Mouse (Mus musculus): Measurements from ENCODE around the gene Sec24a. TPM values are rescaled to one million over a fixed set of nuclear protein-coding genes. Genes with fewer than 3 reads are reported as not detected.

Sec24a gene
- polyA plus RNA-seq, 1 experiment from 2014 or later, result 8.4 TPM

DNA sequence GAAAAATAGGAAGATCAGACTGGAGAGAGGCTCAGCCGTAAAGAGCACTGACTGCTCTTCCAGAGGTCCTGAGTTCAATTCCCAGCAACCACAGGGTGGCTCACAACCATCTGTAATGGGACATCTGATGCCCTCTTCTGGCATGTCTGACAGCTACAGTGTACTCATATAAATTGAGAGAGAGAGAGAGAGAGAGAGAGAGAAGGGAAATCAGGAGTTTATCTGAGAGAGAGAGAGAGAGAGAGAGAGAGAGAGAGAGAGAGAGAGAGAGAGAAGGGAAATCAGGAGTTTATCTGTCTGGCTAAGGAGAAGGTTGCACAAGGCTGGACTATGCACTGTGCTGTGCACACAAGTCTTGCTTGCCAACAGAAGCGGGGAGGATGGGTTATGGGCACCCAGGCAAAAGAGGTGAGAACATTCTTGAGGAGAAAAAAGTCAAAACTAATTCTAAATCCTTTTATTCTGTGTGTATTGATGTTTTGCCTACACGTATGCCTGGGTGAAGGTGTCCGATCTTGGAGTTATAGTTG is 110.5 kb downstream of the Sec24a start:
- DNase-seq (ENCODE audit: low spot score) (no peak), ATAC-seq (ENCODE audit: low FRiP score, low TSS enrichment) (no peak)
- Histone ChIP-seq H3K9me3 (ENCODE audit: control insufficient read depth, low read length) (no peaks in the 10 kb centered on the region), H3K27ac (replicated peaks) (no peak overlapping the region), H3K4me1 (replicated peaks; ENCODE audit: control insufficient read depth, insufficient read depth) (peaks cover 3% of the 10 kb centered on the region; the same call in 1 of the 2 replicates), H3K4me2 (replicated peaks; ENCODE audit: low read depth) (no peak overlapping the region), H3K4me3 (ENCODE audit: low read depth, low read length) (no peak overlapping the region), H3K36me3 (ENCODE audit: control insufficient read depth, insufficient read depth, low read length) (no peaks in the 10 kb centered on the region), H3K27me3 (ENCODE audit: control insufficient read depth, insufficient read depth, low read length) (no peaks in the 10 kb centered on the region), H3K9ac (ENCODE audit: low read length) (no peak overlapping the region)
- WGBS, result 87% methylated on average over 4 of the region's 4 CpGs
- TF ChIP-seq CTCF (IDR thresholded peaks at IDR 0.05; ENCODE audit: low read depth) (peak; percentile 13; the same call in 1 of the 2 replicates), EP300 (optimal IDR thresholded peaks at IDR 0.05) (no peak)

DNA sequence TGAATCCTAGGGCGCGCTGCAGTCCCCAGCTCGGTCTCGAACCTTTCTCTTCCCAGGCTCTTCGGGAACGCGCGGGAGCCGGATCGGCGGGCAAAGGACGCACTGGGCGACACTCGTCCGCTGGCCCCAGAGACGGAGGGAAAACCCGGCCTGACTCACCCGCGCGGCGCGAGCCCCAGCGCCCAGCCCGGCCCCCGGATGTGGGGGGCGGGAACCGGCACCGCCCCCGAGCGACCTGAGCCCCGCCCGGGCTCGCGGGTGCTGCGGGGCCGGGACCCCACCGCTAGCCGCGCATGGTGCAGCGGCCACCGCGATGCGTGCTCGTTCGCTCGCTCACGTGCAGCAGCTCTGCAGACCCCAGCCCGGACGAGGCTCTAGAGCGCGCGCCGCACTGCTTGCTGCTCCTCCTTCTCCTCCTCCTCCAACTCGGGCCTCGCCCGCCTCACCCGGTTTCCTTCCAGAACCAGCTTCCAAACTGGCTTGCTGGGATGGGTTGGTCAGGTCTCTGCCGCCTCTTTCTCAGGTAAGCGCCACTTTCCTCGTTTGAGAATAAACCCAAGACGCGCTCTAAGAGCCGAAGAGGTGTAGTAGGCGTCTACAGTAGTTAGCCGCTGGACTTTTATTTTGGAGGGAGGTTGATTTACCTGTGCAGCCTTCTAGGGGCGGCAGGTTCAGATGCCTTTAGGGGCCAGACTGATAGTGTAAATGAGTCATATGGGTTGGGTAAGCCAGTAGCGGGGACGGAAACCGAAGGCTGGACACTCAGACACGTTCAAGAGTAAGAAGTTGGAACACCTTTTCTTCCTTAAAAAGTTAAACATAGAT is 112.5 kb downstream of the Sec24a start, which contains the start of the genes N4bp3 and D930048N14Rik:
N4bp3 (minus strand) TSS at position 152 of the 825 bp plus-strand sequence.
D930048N14Rik (plus strand) TSS at position 264 of the 825 bp plus-strand sequence.
- H3K4me3 ChIP-seq (ENCODE audit: low read depth, low read length), result peak within 1 kb of the TSS; percentile 66
- H3K4me1 ChIP-seq (replicated peaks; ENCODE audit: control insufficient read depth, insufficient read depth), result peaks cover 3% of the 10 kb centered on the region; the same call in 1 of the 2 replicates
- no peaks in the 10 kb centered on the region for H3K36me3 ChIP-seq (ENCODE audit: control insufficient read depth, insufficient read depth, low read length)

DNA sequence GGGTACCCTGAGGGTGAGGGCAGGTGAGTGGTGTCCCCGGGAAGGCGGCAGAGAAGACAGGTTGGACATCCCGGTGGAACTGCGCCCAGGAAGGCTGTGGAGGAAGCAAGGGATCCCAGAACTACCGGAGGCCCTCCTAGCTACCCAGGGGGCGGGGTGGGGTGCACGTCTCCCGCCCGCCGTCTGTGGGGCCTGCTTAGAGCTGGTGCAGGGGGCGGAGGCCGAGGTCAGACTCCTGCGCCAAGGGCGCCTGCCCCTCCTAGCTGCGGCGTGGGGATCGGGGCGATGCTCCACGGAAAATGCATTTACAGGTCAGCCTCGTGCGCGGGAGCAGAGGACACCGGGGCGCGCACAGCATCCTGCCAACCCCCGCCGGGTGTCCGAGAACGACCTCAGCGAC is 113.2 kb downstream of the Sec24a start:
- peak overlapping the region; percentile 76 for H3K9ac ChIP-seq (ENCODE audit: low read length)

More for the DNA sequence above, 112.5 kb downstream of the Sec24a start, which contains the start of the genes N4bp3 and D930048N14Rik:
- Histone ChIP-seq H3K9me3 (ENCODE audit: control insufficient read depth, low read length) (no peaks in the 10 kb centered on the region), H3K9ac (ENCODE audit: low read length) (peak within 1 kb of the TSS; percentile 76), H3K27me3 (ENCODE audit: control insufficient read depth, insufficient read depth, low read length) (no peaks in the 10 kb centered on the region), H3K4me2 (replicated peaks; ENCODE audit: low read depth) (peak within 1 kb of the TSS; percentile 97), H3K27ac (replicated peaks) (peak within 1 kb of the TSS; percentile 86)
- DNase-seq (ENCODE audit: low spot score) (peak; percentile 89), ATAC-seq (ENCODE audit: low FRiP score, low TSS enrichment) (peak; percentile 87)
- TF ChIP-seq CTCF (IDR thresholded peaks at IDR 0.05; ENCODE audit: low read depth), result no peak
- no peak for TF ChIP-seq EP300 (optimal IDR thresholded peaks at IDR 0.05)
- 2% methylated on average over 64 of the region's 70 CpGs for WGBS

DNA sequence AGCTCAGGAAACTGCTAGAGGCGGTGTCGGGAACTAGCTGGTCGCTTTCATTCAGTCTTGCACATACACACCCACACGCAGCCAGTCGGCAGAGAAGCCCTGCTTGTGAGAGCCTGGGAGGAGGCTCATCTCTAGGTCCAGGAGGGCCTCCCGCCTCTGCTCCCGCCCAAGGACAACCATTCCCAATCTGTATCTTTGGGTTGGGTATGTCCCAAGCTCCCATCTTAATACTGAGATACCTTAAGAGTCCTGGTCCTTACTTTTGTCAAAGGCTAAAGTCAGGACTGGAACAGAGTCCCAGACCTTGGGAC is 113.6 kb downstream of the Sec24a start:
- TF ChIP-seq CTCF (IDR thresholded peaks at IDR 0.05; ENCODE audit: low read depth) (no peak), EP300 (optimal IDR thresholded peaks at IDR 0.05) (no peak)
- Histone ChIP-seq H3K4me2 (replicated peaks; ENCODE audit: low read depth) (peak overlapping the region; percentile 97), H3K4me3 (ENCODE audit: low read depth, low read length) (peak overlapping the region; percentile 66), H3K27me3 (ENCODE audit: control insufficient read depth, insufficient read depth, low read length) (no peaks in the 10 kb centered on the region), H3K27ac (replicated peaks) (peak overlapping the region; percentile 86), H3K36me3 (ENCODE audit: control insufficient read depth, insufficient read depth, low read length) (no peaks in the 10 kb centered on the region; the same call in 1 of the 2 replicates), H3K4me1 (replicated peaks; ENCODE audit: control insufficient read depth, insufficient read depth) (peaks cover 3% of the 10 kb centered on the region; the same call in 1 of the 2 replicates), H3K9me3 (ENCODE audit: control insufficient read depth, low read length) (no peaks in the 10 kb centered on the region), H3K9ac (ENCODE audit: low read length) (peak overlapping the region; percentile 76)
- DNase-seq (ENCODE audit: low spot score) (peak; percentile 47), ATAC-seq (ENCODE audit: low FRiP score, low TSS enrichment) (no peak)
- 6% methylated on average over 7 of the region's 7 CpGs for WGBS

More for the DNA sequence above, 113.2 kb downstream of the Sec24a start:
- no peaks in the 10 kb centered on the region for H3K27me3 ChIP-seq (ENCODE audit: control insufficient read depth, insufficient read depth, low read length)
- H3K36me3 ChIP-seq (ENCODE audit: control insufficient read depth, insufficient read depth, low read length), result no peaks in the 10 kb centered on the region; the same call in 1 of the 2 replicates
- ATAC-seq (ENCODE audit: low FRiP score, low TSS enrichment) (peak; percentile 25), DNase-seq (ENCODE audit: low spot score) (no peak)
- peak overlapping the region; percentile 97 for H3K4me2 ChIP-seq (replicated peaks; ENCODE audit: low read depth)
- H3K9me3 ChIP-seq (ENCODE audit: control insufficient read depth, low read length), result no peaks in the 10 kb centered on the region
- 1% methylated on average over 24 of the region's 30 CpGs for WGBS
- H3K27ac ChIP-seq (replicated peaks), result peak overlapping the region; percentile 86
- H3K4me3 ChIP-seq (ENCODE audit: low read depth, low read length), result peak overlapping the region; percentile 66
- TF ChIP-seq CTCF (IDR thresholded peaks at IDR 0.05; ENCODE audit: low read depth), result peak; percentile 5; the same call in 1 of the 2 replicates
- TF ChIP-seq EP300 (optimal IDR thresholded peaks at IDR 0.05), result no peak
- peaks cover 3% of the 10 kb centered on the region; the same call in 1 of the 2 replicates for H3K4me1 ChIP-seq (replicated peaks; ENCODE audit: control insufficient read depth, insufficient read depth)

DNA sequence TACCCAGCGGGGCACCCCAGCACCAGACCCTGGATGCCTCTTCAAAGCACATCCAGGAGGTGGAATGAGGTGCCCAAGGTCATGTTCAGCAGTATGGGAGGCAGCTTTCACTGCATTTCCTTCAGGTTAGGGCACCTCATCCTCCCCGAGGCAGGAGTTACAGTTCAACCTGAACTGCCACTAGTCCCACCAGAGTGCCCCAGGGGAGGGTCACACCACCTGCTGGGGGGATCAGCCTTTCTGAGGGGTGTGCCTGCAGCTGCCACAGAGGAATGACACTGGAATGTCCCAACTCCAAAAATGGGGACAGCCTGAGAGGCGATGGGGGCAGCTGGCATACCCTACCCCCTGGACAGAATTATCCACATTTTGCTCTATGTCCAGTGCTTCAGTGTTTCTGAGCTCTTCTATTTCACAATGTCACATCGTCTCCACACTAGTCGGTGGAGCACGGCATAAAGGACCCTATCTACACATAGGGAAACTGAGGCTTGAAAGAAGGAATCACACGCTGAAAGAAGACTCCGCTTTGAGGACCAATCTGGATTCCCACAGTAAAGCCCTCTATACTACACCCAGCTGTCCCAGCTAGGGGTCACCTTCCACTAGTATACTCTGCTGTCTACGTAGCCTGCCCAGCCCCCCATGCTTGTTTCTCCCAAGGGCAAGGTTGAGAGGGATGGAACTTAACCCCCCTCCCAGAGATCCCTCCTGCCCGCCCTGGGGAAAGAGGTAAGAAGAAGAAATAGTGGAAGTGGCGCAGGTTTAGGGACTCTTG is 114.1 kb downstream of the Sec24a start:
- ATAC-seq (ENCODE audit: low FRiP score, low TSS enrichment) (no peak), DNase-seq (ENCODE audit: low spot score) (no peak)
- H3K4me2 ChIP-seq (replicated peaks; ENCODE audit: low read depth), result peak overlapping the region; percentile 97
- peaks cover 3% of the 10 kb centered on the region; the same call in 1 of the 2 replicates for H3K4me1 ChIP-seq (replicated peaks; ENCODE audit: control insufficient read depth, insufficient read depth)
- H3K9me3 ChIP-seq (ENCODE audit: control insufficient read depth, low read length), result no peaks in the 10 kb centered on the region
- H3K36me3 ChIP-seq (ENCODE audit: control insufficient read depth, insufficient read depth, low read length), result no peaks in the 10 kb centered on the region; the same call in 1 of the 2 replicates
- TF ChIP-seq EP300 (optimal IDR thresholded peaks at IDR 0.05) (no peak), CTCF (IDR thresholded peaks at IDR 0.05; ENCODE audit: low read depth) (no peak)
- peak overlapping the region; percentile 66 for H3K4me3 ChIP-seq (ENCODE audit: low read depth, low read length)
- WGBS, result 43% methylated on average over 11 of the region's 11 CpGs
- no peaks in the 10 kb centered on the region for H3K27me3 ChIP-seq (ENCODE audit: control insufficient read depth, insufficient read depth, low read length)
- peak overlapping the region; percentile 86 for H3K27ac ChIP-seq (replicated peaks)
- peak overlapping the region; percentile 76 for H3K9ac ChIP-seq (ENCODE audit: low read length)

Data from stomach, postnatal 0 days (tissue).